Mouse (Mus musculus) midbrain, embryonic 15.5 days (tissue): Measurements from ENCODE around the gene Zfp467. TPM values are rescaled to one million over a fixed set of nuclear protein-coding genes. Genes with fewer than 3 reads are reported as not detected.

Experiments used
- ATAC-seq: fragments of 200-750 bp; cut with Nextera tagmentation; replicated peaks from 2 replicates; pipeline ENCODE4 v1.8.0; 2017; ENCODE audit warnings: moderate TSS enrichment
- H3K27ac ChIP-seq: fragments of 300-500 bp; sonication (generic); 2 replicates; pipeline ENCODE4 v1.5.1; 2015; ENCODE audit warnings: mild to moderate bottlenecking, inconsistent platforms
- H3K27me3 ChIP-seq: fragments of 300-500 bp; sonication (generic); replicated peaks from 2 replicates; pipeline ENCODE4 v1.6.1; 2015; ENCODE audit warnings: inconsistent platforms
- H3K36me3 ChIP-seq: fragments of 300-500 bp; sonication (generic); replicated peaks from 2 replicates; pipeline ENCODE4 v1.6.1; 2015; ENCODE audit warnings: inconsistent platforms
- H3K4me1 ChIP-seq: fragments of 300-500 bp; sonication (generic); 2 replicates; pipeline ENCODE4 v1.6.1; 2015; ENCODE audit warnings: inconsistent platforms
- H3K4me2 ChIP-seq: fragments of 300-500 bp; sonication (generic); 2 replicates; pipeline ENCODE4 v1.6.1; 2015; ENCODE audit warnings: inconsistent platforms, mild to moderate bottlenecking, moderate library complexity
- H3K4me3 ChIP-seq: fragments of 300-500 bp; sonication (generic); 2 replicates; pipeline ENCODE4 v1.5.1; 2015; ENCODE audit warnings: mild to moderate bottlenecking, inconsistent platforms
- H3K9ac ChIP-seq: fragments of 300-500 bp; sonication (generic); 2 replicates; pipeline ENCODE4 v1.6.1; 2015; ENCODE audit warnings: mild to moderate bottlenecking, inconsistent platforms
- H3K9me3 ChIP-seq: fragments of 300-500 bp; sonication (generic); 2 replicates; pipeline ENCODE4 v1.6.1; 2016; ENCODE audit warnings: inconsistent platforms
- WGBS: fragments of 180-500 bp; shearing (Covaris S2); methylation state at CpG from one replicate; pipeline ENCODE4 v1.1.7; 2015; ENCODE audit warnings: mixed read lengths; 5-methylcytosine and 5-hydroxymethylcytosine counted together
- polyA plus RNA-seq: library from polyadenylated mRNA; unstranded; fragments of >200 nt; fragmentation: Nextera tagmentation; extraction: Ambion mirVana; gene quantifications from 2 replicates; pipeline ENCODE4 v1.2.1, GENCODE M21; 2015

The Zfp467 gene
- polyA plus RNA-seq, 1 experiment from 2014 or later, result 28.9 TPM

DNA sequence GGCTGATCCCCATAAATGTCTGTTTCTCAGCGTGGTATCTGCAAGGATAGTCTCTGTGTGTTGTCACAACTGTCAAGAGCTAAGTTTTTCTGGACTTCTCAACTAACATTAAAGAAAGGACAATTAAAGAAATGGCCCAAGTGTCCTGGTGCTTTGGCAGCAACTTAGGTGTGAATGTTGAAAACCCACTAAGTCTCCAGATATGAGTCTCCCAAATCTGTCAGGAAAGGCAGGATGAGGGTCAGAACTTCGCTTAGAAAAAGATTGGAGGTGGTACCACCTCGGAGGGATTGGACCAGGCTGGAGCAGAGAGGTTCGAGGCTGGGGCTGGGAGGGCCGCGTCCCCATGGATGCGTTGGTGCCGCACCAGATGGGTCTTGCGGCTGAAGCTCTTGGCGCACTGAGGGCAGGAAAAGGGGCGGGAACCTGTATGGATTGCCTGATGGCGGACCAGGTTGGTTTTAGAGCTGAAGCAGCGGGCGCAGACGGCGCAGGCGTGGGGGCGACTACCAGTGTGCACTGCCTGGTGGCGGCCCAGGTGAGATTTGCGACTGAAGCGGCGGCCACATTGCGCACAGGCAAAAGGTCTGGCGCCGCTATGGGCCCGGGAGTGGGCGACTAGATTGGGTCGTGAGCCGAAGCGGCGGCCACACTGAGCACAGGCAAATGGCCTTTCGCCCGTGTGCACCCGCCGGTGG is 7.8 kb downstream of the Zfp467 start:
- 39% methylated on average over 35 of the region's 35 CpGs for WGBS
- no peak overlapping the region for H3K4me3 ChIP-seq
- H3K27me3 ChIP-seq, result peaks cover 20% of the 10 kb centered on the region
- H3K36me3 ChIP-seq, result 0 out of 2 replicates have a peak, but pooled peaks cover 2% of the 10 kb centered on the region
- no peak for ATAC-seq
- H3K9ac ChIP-seq, result no peak overlapping the region
- no peak overlapping the region for H3K27ac ChIP-seq
- peak overlapping the region; percentile 42; the same call in 1 of the 2 replicates for H3K4me2 ChIP-seq
- no peaks in the 10 kb centered on the region for H3K9me3 ChIP-seq
- peaks cover 15% of the 10 kb centered on the region for H3K4me1 ChIP-seq

- Histone ChIP-seq H3K9ac (no peak overlapping the region), H3K36me3 (0 out of 2 replicates have a peak, but pooled peaks cover 2% of the 10 kb centered on the region), H3K9me3 (no peaks in the 10 kb centered on the region), H3K4me1 (peaks cover 15% of the 10 kb centered on the region), H3K27me3 (peaks cover 20% of the 10 kb centered on the region), H3K4me3 (no peak overlapping the region), H3K27ac (no peak overlapping the region), H3K4me2 (no peak overlapping the region)
- no peak for ATAC-seq
- WGBS, result 83% methylated on average over 5 of the region's 5 CpGs
Measured at GRCm38 (mm10) chr6:48435706-48436349, 9.8 kb downstream of the Zfp467 start.

DNA sequence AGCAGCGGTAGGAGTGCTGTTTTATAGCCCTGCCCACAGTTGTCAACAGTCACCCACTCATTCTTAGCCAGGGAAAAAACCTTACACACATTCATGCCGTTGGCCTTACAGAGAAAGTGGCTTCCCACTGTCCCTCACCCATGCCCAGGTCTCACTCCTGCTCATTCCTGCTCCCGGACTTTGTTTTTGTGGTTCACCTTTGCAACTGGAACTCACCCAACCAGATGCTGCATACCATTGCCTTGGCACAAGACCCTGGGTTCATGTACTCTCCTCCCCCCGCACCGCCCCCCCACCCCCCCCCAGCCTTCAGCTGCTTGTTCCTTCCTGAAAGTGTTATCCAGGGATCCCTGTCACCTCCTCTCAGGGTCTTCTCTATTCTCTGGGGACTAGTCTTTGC is 10.5 kb downstream of the Zfp467 start:
- no peak overlapping the region for H3K4me3 ChIP-seq
- ATAC-seq, result no peak
- peaks cover 20% of the 10 kb centered on the region for H3K27me3 ChIP-seq
- peaks cover 15% of the 10 kb centered on the region for H3K4me1 ChIP-seq
- H3K9ac ChIP-seq, result no peak overlapping the region
- no peak overlapping the region for H3K4me2 ChIP-seq
- WGBS, result 72% methylated on average over 5 of the region's 5 CpGs
- 0 out of 2 replicates have a peak, but pooled peaks cover 2% of the 10 kb centered on the region for H3K36me3 ChIP-seq
- H3K9me3 ChIP-seq, result no peaks in the 10 kb centered on the region
- H3K27ac ChIP-seq, result no peak overlapping the region

DNA sequence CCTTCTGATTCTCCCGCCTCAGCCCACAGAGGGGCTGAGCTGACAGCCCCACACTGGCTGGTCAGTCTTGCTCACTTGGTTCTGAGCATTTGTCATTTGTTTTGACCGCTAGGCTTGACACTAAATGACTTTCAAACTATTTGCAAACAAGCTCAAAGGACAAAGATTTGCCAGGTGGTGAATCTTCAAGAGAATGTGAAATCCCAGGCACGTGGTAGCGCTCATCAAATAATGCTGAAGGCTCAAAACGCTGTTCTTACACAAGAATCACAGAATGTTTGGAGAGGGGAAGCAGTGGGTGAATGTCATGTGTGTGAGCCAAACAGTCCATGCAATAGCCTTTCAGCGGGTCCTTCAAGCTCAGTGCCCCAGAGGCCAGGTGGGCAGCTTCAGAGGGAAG is 11.0 kb downstream of the Zfp467 start:
- ATAC-seq, result no peak
- Histone ChIP-seq H3K4me2 (no peak overlapping the region), H3K4me3 (no peak overlapping the region), H3K27me3 (peaks cover 16% of the 10 kb centered on the region), H3K36me3 (0 out of 2 replicates have a peak, but pooled peaks cover 2% of the 10 kb centered on the region), H3K9ac (no peak overlapping the region), H3K9me3 (no peaks in the 10 kb centered on the region), H3K4me1 (peaks cover 15% of the 10 kb centered on the region), H3K27ac (no peak overlapping the region)
- 58% methylated on average over 6 of the region's 6 CpGs for WGBS

DNA sequence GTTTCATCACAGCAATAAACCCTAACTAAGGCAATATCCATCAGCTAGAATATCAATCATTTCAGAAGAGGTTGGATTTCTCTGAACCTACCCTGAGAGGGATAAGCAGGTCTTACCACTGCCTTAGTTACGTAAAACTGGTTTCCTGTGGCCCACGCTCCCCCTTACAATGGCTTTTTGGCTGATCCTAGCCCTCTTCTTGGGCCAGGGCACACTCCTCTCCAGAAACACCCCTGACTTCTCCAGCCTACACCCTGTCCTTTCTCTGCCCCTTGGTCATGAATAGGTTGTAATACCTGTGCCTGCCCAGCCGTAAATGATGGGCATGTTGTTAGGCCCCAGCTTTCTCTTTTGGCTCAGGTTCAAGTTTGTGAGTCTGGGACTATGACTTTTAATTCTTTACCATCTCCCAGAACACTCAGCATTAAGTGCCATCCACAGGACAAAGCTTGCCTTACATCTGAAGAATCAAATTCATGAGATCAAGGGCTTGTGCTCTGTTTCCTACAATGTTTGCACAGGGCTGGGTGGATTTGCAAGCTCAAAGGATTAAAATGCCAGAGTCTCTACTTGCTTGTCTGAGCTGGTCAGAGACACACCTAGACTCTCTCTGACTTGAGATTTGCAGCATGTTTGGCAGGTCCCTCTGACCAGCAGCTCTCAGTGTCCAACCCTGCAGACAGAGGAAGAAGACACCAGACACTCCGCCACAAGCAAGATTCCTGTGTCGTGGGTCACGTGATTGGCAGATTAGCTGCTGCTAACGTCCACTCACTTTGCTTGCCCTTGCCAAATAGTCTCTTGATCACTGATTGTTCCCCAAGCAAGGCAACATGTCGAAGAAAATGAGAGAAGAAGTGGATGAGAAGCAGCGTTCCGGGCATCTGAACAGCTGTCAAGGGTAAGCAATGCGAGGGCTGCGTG is 12.5 kb downstream of the Zfp467 start:
- ATAC-seq, result no peak
- peaks cover 2% of the 10 kb centered on the region; the same call in 1 of the 2 replicates for H3K27me3 ChIP-seq
- no peak overlapping the region for H3K4me3 ChIP-seq
- H3K4me2 ChIP-seq, result no peak overlapping the region
- no peak overlapping the region for H3K9ac ChIP-seq
- no peaks in the 10 kb centered on the region for H3K36me3 ChIP-seq
- no peaks in the 10 kb centered on the region for H3K9me3 ChIP-seq
- peaks cover under 1% of the 10 kb centered on the region; the same call in 1 of the 2 replicates for H3K4me1 ChIP-seq
- WGBS, result 56% methylated on average over 12 of the region's 12 CpGs
- no peak overlapping the region for H3K27ac ChIP-seq

DNA sequence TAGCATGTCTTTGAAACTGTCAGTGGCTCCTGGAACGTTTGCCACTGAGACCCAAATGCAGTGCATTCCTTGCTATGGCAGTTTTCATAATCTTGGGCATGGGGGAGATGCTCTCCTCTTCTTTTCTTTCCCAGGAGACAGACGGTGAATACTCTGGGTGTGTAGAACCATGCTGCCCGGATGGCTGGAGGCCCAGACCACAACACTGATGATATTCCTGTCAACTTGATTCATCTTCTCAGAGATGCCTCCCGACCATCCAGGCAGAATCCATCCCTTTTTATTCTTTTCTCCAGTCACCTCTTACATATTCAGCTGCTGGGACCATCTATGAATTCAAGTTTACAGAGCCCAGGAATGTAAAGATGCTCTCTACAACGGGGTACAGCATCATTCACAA is 14.9 kb downstream of the Zfp467 start:
- Histone ChIP-seq H3K36me3 (no peaks in the 10 kb centered on the region), H3K4me1 (no peaks in the 10 kb centered on the region), H3K27me3 (no peaks in the 10 kb centered on the region), H3K9me3 (no peaks in the 10 kb centered on the region), H3K4me3 (no peak overlapping the region), H3K9ac (no peak overlapping the region), H3K4me2 (no peak overlapping the region), H3K27ac (no peak overlapping the region)
- WGBS, result 83% methylated on average over 5 of the region's 5 CpGs
- no peak for ATAC-seq

- ATAC-seq, result no peak; the same call in 1 of the 2 replicates
- H3K27ac ChIP-seq, result no peak overlapping the region
- no peaks in the 10 kb centered on the region for H3K27me3 ChIP-seq
- 73% methylated on average over 4 of the region's 4 CpGs for WGBS
- H3K9me3 ChIP-seq, result no peaks in the 10 kb centered on the region
- H3K36me3 ChIP-seq, result no peaks in the 10 kb centered on the region
- no peak overlapping the region for H3K9ac ChIP-seq
- H3K4me2 ChIP-seq, result no peak overlapping the region
- no peaks in the 10 kb centered on the region for H3K4me1 ChIP-seq
- no peak overlapping the region for H3K4me3 ChIP-seq
Measured at GRCm38 (mm10) chr6:48428769-48429557, 16.7 kb downstream of the Zfp467 start.

GRCm38 (mm10) chr6:48426956-48427355 is 18.7 kb downstream of the Zfp467 start:
- Histone ChIP-seq H3K27ac (no peak overlapping the region), H3K4me1 (no peaks in the 10 kb centered on the region), H3K4me2 (no peak overlapping the region), H3K4me3 (no peak overlapping the region), H3K27me3 (no peaks in the 10 kb centered on the region), H3K9ac (no peak overlapping the region), H3K9me3 (no peaks in the 10 kb centered on the region), H3K36me3 (no peaks in the 10 kb centered on the region)
- WGBS, result 78% methylated on average over 5 of the region's 5 CpGs
- no peak for ATAC-seq

- Histone ChIP-seq H3K9ac (no peak overlapping the region), H3K27me3 (no peaks in the 10 kb centered on the region), H3K9me3 (no peaks in the 10 kb centered on the region), H3K4me2 (no peak overlapping the region), H3K36me3 (no peaks in the 10 kb centered on the region), H3K4me1 (0 out of 2 replicates have a peak, but pooled peaks cover 3% of the 10 kb centered on the region), H3K4me3 (no peak overlapping the region), H3K27ac (no peak overlapping the region)
- no peak for ATAC-seq
- 68% methylated on average over 5 of the region's 5 CpGs for WGBS
Measured at GRCm38 (mm10) chr6:48424074-48424473, 21.6 kb downstream of the Zfp467 start.

DNA sequence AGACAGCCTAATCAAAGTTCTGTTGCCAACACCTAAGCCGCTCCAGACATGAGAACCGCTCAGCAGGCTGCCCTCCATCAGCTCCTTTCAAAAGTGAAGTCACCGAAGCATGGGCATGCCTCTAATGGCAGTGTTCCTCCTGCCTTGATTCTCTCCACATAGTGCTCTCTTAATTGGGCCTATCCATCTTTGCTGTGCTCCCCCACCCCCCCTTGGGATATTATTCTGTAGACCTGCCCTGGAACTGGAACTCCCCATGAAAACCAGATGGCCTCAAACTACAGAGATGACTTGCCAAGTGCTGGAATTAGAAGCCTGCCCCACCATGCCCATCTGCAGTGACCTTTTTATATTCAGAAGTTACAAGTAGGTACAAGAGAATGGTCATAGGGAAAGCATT is 22.3 kb downstream of the Zfp467 start:
- Histone ChIP-seq H3K4me2 (no peak overlapping the region), H3K36me3 (no peaks in the 10 kb centered on the region), H3K9me3 (no peaks in the 10 kb centered on the region), H3K4me1 (0 out of 2 replicates have a peak, but pooled peaks cover 3% of the 10 kb centered on the region), H3K4me3 (no peak overlapping the region), H3K27ac (no peak overlapping the region), H3K27me3 (no peaks in the 10 kb centered on the region), H3K9ac (no peak overlapping the region)
- ATAC-seq, result no peak
- 83% methylated on average over 3 of the region's 3 CpGs for WGBS

GRCm38 (mm10) chr6:48420647-48421046 is 25.0 kb downstream of the Zfp467 start:
- 10% methylated on average over 2 of the region's 2 CpGs for WGBS
- H3K4me1 ChIP-seq, result 0 out of 2 replicates have a peak, but pooled peaks cover 3% of the 10 kb centered on the region
- H3K4me2 ChIP-seq, result no peak overlapping the region
- no peak overlapping the region for H3K27ac ChIP-seq
- H3K36me3 ChIP-seq, result peaks cover 13% of the 10 kb centered on the region
- H3K9ac ChIP-seq, result no peak overlapping the region
- no peak overlapping the region for H3K4me3 ChIP-seq
- ATAC-seq, result no peak; the same call in 1 of the 2 replicates
- H3K27me3 ChIP-seq, result no peaks in the 10 kb centered on the region
- H3K9me3 ChIP-seq, result no peaks in the 10 kb centered on the region
